Mouse (Mus musculus) liver, embryonic 13.5 days (tissue): ENCODE measurements around the gene Ggt1. TPM values are rescaled to one million over a fixed set of nuclear protein-coding genes. Genes with fewer than 3 reads are reported as not detected.

Source experiments
- ATAC-seq: fragments of 200-750 bp; cut with Nextera tagmentation; 2 replicates; pipeline ENCODE4 v1.8.0; 2017; ENCODE audit warnings: low read depth, mild to moderate bottlenecking, moderate number of reproducible peaks, moderate library complexity
- DNase-seq: peaks from one replicate; pipeline ENCODE4 v3.0.0; 2022
- H3K27ac ChIP-seq: fragments of 300-500 bp; sonication (generic); 2 replicates; pipeline ENCODE4 v1.5.1; 2015; ENCODE audit warnings: moderate library complexity, mild to moderate bottlenecking, inconsistent platforms
- H3K27me3 ChIP-seq: fragments of 300-500 bp; sonication (generic); 2 replicates; pipeline ENCODE4 v1.6.1; 2015; ENCODE audit warnings: mild to moderate bottlenecking, inconsistent platforms
- H3K36me3 ChIP-seq: fragments of 300-500 bp; sonication (generic); 2 replicates; pipeline ENCODE4 v1.6.1; 2015; ENCODE audit warnings: mild to moderate bottlenecking, inconsistent platforms
- H3K4me1 ChIP-seq: fragments of 300-500 bp; sonication (generic); replicated peaks from 2 replicates; pipeline ENCODE4 v1.6.1; 2015; ENCODE audit warnings: inconsistent platforms
- H3K4me2 ChIP-seq: fragments of 300-500 bp; sonication (generic); 2 replicates; pipeline ENCODE4 v1.6.1; 2015; ENCODE audit warnings: inconsistent platforms, mild to moderate bottlenecking, moderate library complexity
- H3K4me3 ChIP-seq: fragments of 300-500 bp; sonication (generic); replicated peaks from 2 replicates; pipeline ENCODE4 v1.5.1; 2015; ENCODE audit warnings: mild to moderate bottlenecking, inconsistent platforms
- H3K9ac ChIP-seq: fragments of 300-500 bp; sonication (generic); 2 replicates; pipeline ENCODE4 v1.6.1; 2015; ENCODE audit warnings: mild to moderate bottlenecking, inconsistent platforms
- H3K9me3 ChIP-seq: fragments of 300-500 bp; sonication (generic); replicated peaks from 2 replicates; pipeline ENCODE4 v1.6.1; 2016; ENCODE audit warnings: inconsistent platforms
- WGBS: fragments of 180-500 bp; shearing (Covaris S2); methylation state at CpG from one replicate; pipeline ENCODE4 v1.1.7; 2015; ENCODE audit not compliant: insufficient replicate concordance; 5-methylcytosine and 5-hydroxymethylcytosine counted together
- polyA plus RNA-seq: library from polyadenylated mRNA; unstranded; fragments of >200 nt; fragmentation: Nextera tagmentation; extraction: Ambion mirVana; gene quantifications from 2 replicates; pipeline ENCODE4 v1.2.1, GENCODE M21; 2015

The Ggt1 gene
- polyA plus RNA-seq, 1 experiment from 2014 or later, result 4.7 TPM

DNA sequence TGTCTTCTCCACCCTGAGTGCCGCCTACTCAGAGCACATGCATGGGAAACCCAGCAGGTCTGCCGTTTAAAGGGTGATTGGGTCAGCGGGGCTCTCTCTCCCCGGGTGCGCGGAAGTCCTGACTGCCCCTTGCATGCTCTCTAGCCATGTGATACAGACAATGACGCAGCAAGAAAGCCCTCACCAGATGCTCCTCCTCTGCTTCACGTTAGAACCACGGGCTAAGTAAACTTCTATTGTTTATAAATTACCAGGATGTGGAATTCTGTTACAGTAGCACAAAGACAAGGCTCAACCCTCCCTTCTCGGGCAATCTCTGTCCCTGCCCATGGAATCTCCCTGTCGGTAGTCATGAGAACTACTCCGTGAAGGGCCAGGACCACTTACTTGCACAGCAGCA is 10.2 kb upstream of the Ggt1 start:
- Histone ChIP-seq H3K4me1 (peaks cover 13% of the 10 kb centered on the region), H3K27ac (no peak overlapping the region), H3K27me3 (no peaks in the 10 kb centered on the region), H3K9me3 (no peaks in the 10 kb centered on the region), H3K9ac (no peak overlapping the region), H3K36me3 (no peaks in the 10 kb centered on the region), H3K4me2 (no peak overlapping the region; the same call in 1 of the 2 replicates), H3K4me3 (no peak overlapping the region)
- WGBS, result 25% methylated on average over 12 of the region's 12 CpGs
- ATAC-seq (no peak), DNase-seq (no peak)

DNA sequence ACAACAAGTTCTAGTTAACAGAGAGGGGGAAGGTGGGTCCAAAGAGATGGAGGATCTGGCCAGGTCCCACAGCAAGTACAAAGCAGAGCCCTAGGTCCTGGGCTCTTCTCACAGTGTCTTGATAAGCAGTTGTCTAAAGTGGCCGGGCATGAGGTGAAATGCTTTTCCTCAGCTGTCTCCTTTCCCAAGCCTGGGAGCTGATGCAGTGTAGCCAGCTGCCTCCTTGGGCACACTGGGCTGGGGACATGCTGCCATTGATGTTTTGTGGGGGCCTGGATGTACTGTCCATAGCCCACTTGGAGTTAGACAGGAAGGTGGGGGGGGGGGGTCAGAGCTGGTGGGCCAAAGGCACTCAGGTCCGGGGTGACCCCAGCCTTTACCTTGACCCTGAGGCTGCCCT is 9.3 kb upstream of the Ggt1 start:
- Histone ChIP-seq H3K27ac (no peak overlapping the region), H3K9ac (no peak overlapping the region), H3K36me3 (no peaks in the 10 kb centered on the region), H3K27me3 (peaks cover 7% of the 10 kb centered on the region; the same call in 1 of the 2 replicates), H3K4me2 (no peak overlapping the region), H3K4me1 (peaks cover 13% of the 10 kb centered on the region), H3K4me3 (no peak overlapping the region), H3K9me3 (no peaks in the 10 kb centered on the region)
- DNase-seq (no peak), ATAC-seq (no peak)
- 54% methylated on average over 2 of the region's 2 CpGs for WGBS

GRCm38 (mm10) chr10:75552701-75553450 is 8.5 kb upstream of the Ggt1 start:
- Histone ChIP-seq H3K4me2 (no peak overlapping the region), H3K4me3 (no peak overlapping the region), H3K36me3 (no peaks in the 10 kb centered on the region), H3K9ac (no peak overlapping the region), H3K27ac (no peak overlapping the region), H3K9me3 (no peaks in the 10 kb centered on the region), H3K27me3 (peaks cover 15% of the 10 kb centered on the region), H3K4me1 (peaks cover 13% of the 10 kb centered on the region)
- DNase-seq, result no peak
- ATAC-seq, result no peak
- WGBS, result 65% methylated on average over 13 of the region's 13 CpGs

DNA sequence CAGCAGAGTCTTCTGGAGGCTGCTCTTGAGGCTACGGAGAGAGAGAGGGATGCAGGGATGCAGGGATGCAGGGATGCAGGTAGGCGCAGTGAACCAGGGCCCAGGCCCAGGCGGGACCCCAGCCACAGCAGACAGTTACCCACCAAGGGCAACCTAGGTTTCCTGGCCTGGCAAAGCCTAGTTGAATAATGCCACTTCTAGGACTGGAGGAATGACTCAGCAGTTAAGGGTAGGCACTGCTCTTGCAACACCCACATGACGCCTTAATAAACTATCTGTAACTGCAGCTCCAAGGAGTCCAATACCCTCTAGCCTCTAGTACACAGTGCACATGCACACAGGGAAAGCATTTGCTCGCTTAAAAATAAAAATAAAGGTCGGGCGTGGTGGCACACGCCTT is 7.3 kb upstream of the Ggt1 start:
- Histone ChIP-seq H3K4me1 (peaks cover 13% of the 10 kb centered on the region), H3K27me3 (peaks cover 27% of the 10 kb centered on the region), H3K27ac (no peak overlapping the region), H3K9ac (no peak overlapping the region), H3K4me2 (no peak overlapping the region), H3K4me3 (no peak overlapping the region), H3K36me3 (no peaks in the 10 kb centered on the region), H3K9me3 (no peaks in the 10 kb centered on the region)
- WGBS, result 64% methylated on average over 8 of the region's 8 CpGs
- DNase-seq, result no peak
- ATAC-seq, result no peak

DNA sequence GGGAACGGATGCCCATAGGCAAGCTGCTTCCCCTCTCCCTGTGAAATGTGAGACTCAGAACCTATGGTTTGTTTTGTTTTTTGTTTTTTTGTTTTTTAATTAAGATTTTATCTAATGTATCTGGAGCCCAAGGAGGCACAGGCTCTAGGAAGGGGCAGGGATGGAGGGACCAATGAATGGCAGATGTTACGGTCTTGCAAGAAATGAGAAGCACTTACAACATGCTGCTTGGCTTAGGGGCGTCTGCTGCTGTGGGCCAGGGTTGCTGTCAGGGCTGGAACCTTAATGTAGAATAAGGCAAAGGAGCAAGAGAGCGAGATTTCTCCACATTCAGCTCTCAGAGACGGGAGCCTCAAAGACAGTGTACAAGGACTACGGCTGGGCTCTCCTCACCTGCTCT is 5.8 kb upstream of the Ggt1 start:
- peaks cover 41% of the 10 kb centered on the region for H3K27me3 ChIP-seq
- H3K36me3 ChIP-seq, result no peaks in the 10 kb centered on the region
- ATAC-seq, result no peak
- 66% methylated on average over 6 of the region's 6 CpGs for WGBS
- H3K4me1 ChIP-seq, result peaks cover 21% of the 10 kb centered on the region
- no peak overlapping the region for H3K4me3 ChIP-seq
- H3K9me3 ChIP-seq, result no peaks in the 10 kb centered on the region
- no peak overlapping the region for H3K4me2 ChIP-seq
- DNase-seq, result no peak
- H3K9ac ChIP-seq, result no peak overlapping the region
- H3K27ac ChIP-seq, result no peak overlapping the region

- no peaks in the 10 kb centered on the region for H3K9me3 ChIP-seq
- H3K27me3 ChIP-seq, result peaks cover 46% of the 10 kb centered on the region
- H3K9ac ChIP-seq, result no peak overlapping the region
- 72% methylated on average over 9 of the region's 9 CpGs for WGBS
- H3K36me3 ChIP-seq, result no peaks in the 10 kb centered on the region
- H3K4me3 ChIP-seq, result no peak overlapping the region
- ATAC-seq (no peak), DNase-seq (no peak)
- no peak overlapping the region for H3K4me2 ChIP-seq
- peaks cover 19% of the 10 kb centered on the region for H3K4me1 ChIP-seq
- H3K27ac ChIP-seq, result no peak overlapping the region
These were observed 5.4 kb upstream of the Ggt1 start for GRCm38 (mm10) chr10:75556026-75556425.

DNA sequence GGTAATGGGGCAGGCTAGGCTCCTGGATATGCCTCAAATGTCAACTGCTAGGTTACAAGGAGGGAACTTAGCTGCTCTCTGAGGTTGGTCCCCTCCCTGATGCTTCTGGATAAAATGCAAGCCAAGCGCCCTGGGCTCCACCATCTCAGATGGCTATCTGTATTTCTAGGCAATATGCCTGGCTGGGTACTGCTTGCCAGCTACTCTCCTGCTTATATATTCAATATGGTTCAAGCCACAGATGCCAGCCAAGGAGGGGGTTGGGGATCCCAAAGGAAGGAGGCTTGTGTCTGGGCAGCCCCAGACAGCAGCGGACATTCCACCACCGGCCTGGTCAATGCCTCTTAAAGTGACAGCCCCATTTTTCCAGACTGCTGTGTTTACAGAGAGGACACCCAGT is 2.9 kb upstream of the Ggt1 start:
- Histone ChIP-seq H3K4me2 (no peak overlapping the region), H3K4me3 (no peak overlapping the region), H3K27me3 (peaks cover 70% of the 10 kb centered on the region), H3K9ac (no peak overlapping the region), H3K9me3 (no peaks in the 10 kb centered on the region), H3K36me3 (no peaks in the 10 kb centered on the region), H3K27ac (no peak overlapping the region), H3K4me1 (peaks cover 14% of the 10 kb centered on the region)
- WGBS, result 23% methylated on average over 3 of the region's 3 CpGs
- ATAC-seq (no peak), DNase-seq (no peak)

- Histone ChIP-seq H3K27ac (no peak overlapping the region), H3K9me3 (no peaks in the 10 kb centered on the region), H3K4me3 (peak overlapping the region; percentile 51; the same call in 1 of the 2 replicates), H3K4me1 (peaks cover 14% of the 10 kb centered on the region), H3K9ac (no peak overlapping the region), H3K4me2 (peak overlapping the region; percentile 68), H3K36me3 (no peaks in the 10 kb centered on the region), H3K27me3 (peaks cover 73% of the 10 kb centered on the region)
- 8% methylated on average over 14 of the region's 14 CpGs for WGBS
- no peak for ATAC-seq
- DNase-seq, result no peak
These were observed 2.2 kb upstream of the Ggt1 start for GRCm38 (mm10) chr10:75559041-75559675.

DNA sequence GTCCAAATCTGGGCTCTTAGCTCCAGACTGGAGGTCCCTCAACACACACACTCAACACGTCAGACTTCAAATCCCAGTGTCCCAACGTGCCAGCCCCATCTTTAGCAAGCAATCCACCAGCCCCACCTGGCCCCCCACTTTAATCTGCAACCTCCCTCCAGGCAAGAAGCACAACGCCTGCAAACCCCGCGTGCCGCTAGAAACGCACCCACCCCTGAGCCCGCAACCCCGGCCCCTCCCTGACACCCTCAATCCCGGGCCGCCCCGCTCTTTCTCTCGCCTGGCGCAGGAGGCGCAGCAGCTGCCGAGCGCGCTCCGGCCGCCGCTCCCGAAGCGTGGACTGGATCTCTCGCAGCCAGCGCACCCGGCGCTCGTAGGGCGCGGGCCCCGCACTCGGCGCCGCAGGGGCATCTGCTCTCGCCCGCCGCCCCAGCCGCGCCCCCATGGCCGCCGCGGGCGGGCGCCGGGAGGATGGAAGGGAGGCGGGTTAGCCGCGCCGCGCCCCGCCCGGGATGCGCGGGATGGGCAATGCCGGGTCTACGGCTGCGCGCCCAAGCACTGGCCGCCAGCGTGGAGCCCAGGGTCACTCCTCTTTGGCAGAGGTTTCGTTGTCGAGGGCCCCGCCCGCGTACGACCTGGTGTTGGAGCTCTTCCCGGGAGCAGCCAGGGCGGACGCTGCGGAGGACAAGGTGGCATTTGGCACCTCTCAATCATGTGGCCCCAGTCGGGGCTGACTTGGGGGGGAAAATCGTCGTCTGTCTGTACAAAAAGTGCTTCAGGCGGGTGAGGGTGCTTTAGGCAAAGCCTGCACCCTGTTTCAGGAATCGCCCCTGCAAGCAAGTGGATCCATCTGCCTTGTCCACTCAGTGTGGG is 1.5 kb upstream of the Ggt1 start, which contains the start of gene Lrrc75b:
Gene Lrrc75b (minus strand): TSS at position 655 of the 873 bp plus-strand sequence.
- Histone ChIP-seq H3K4me2 (peak within 1 kb of the TSS; percentile 68), H3K9ac (no peak within 1 kb of the TSS), H3K36me3 (no peaks in the 10 kb centered on the region), H3K4me3 (peak within 1 kb of the TSS; percentile 51), H3K27me3 (peaks cover 73% of the 10 kb centered on the region), H3K4me1 (peaks cover 16% of the 10 kb centered on the region), H3K27ac (no peak within 1 kb of the TSS), H3K9me3 (no peaks in the 10 kb centered on the region)
- 2% methylated on average over 74 of the region's 75 CpGs for WGBS
- no peak for DNase-seq
- ATAC-seq, result no peak

DNA sequence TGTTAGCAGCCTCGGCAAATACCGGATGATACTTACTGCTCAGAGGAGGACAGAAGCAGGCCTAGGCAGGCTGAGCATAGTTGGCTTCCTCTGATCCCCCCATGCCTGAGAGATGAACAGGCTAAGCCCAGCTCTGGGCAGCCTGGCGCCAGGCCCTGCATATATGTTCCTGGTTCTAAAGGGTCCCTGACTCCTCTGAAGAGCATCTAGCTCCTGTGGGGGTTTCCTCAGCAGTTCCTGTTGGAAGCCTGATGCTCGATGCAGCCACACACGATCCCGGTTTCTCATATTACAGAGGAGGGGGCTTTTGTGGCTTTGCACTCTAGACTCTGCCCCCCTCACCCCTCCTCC is 880 bp upstream of the Ggt1 start:
- ATAC-seq (no peak), DNase-seq (no peak)
- H3K4me2 ChIP-seq, result peak overlapping the region; percentile 68
- peaks cover 22% of the 10 kb centered on the region for H3K4me1 ChIP-seq
- no peaks in the 10 kb centered on the region for H3K36me3 ChIP-seq
- no peak overlapping the region for H3K9ac ChIP-seq
- WGBS, result 11% methylated on average over 6 of the region's 6 CpGs
- no peak overlapping the region for H3K4me3 ChIP-seq
- H3K27ac ChIP-seq, result no peak overlapping the region
- no peaks in the 10 kb centered on the region for H3K9me3 ChIP-seq
- peaks cover 73% of the 10 kb centered on the region for H3K27me3 ChIP-seq

DNA sequence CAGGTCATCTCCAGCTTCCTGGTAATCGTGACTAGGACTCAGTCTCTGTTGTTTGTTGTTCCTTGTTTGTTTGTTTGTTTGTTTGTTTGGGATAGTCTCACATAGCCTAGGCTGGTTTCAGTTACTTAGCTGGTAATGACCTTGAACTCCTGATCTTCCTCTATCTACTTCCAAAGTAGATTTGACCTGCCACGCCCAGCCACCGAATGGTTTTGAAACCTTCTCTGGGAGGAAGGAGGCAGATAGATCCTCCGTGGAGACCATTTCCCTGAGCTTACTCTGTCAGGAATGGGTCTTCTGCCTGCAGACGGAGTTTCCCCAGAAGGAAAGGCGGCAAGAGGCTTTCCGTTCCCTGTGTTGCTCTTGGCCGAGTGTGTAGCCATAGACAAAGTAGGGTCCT is 1.2 kb downstream of the Ggt1 start:
- Histone ChIP-seq H3K27ac (no peak overlapping the region), H3K9me3 (no peaks in the 10 kb centered on the region), H3K4me3 (no peak overlapping the region), H3K4me2 (no peak overlapping the region), H3K36me3 (no peaks in the 10 kb centered on the region), H3K4me1 (peaks cover 30% of the 10 kb centered on the region), H3K27me3 (peaks cover 62% of the 10 kb centered on the region), H3K9ac (no peak overlapping the region)
- no peak for ATAC-seq
- no peak for DNase-seq
- 63% methylated on average over 8 of the region's 8 CpGs for WGBS
